Mouse (Mus musculus) urinary bladder, postnatal 25 days (tissue): ENCODE results near the gene Il3.

Experiments
- DNase-seq: peaks from one replicate; pipeline ENCODE4 v3.0.0; 2022; ENCODE audit warnings: low spot score

Gene Il3

DNA sequence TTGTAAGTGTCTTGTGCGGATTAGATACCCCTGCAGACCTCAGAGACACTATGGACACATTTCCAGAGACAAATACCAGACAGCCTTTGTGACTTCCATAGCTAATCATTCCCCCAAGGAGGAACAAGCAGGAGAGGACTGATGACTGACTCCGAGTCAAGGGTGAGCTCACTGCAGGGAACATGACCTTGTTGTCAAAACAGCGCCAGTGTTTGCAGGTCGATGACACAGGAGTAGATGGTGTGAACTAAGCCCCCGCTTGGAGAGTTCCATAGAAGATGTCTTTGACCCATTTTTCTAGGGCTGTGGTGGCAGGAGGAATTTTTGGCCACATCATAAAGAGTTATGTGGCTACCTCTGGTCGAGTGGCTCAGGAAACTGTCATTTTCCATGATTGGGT, 51.0 kb downstream of the Il3 start:
- no peak for DNase-seq
